Mouse (Mus musculus) MEL (cell line): Measurements from ENCODE around the gene Fancc.

ENCODE experiments used
- CTCF ChIP-seq, 3 experiments: IDR thresholded peaks in 2 of 3; conservative IDR thresholded peaks in 1 of 3; 2 replicates each; pipeline ENCODE4 v1.5.1; 2011 to 2012; ENCODE audit warnings: low read length in 3 of 3, low read depth in 2 of 3, mild to moderate bottlenecking in 2 of 3, improper control_type of control experiment in 1 of 3, inconsistent platforms in 1 of 3, mixed read lengths in 1 of 3, moderate library complexity in 1 of 3; ENCODE audit not compliant: control insufficient read depth in 1 of 3, insufficient read depth in 1 of 3, poor library complexity in 1 of 3, severe bottlenecking in 1 of 3
- KAT2A ChIP-seq: conservative IDR thresholded peaks from 2 replicates; pipeline ENCODE4 v1.6.1; 2012; ENCODE audit warnings: low read depth, low read length, improper control_type of control experiment, inconsistent platforms
- MAX ChIP-seq: IDR thresholded peaks from 2 replicates; pipeline ENCODE4 v1.6.1; 2011; ENCODE audit warnings: low read length, improper control_type of control experiment
- MYB ChIP-seq: IDR thresholded peaks from 2 replicates; pipeline ENCODE4 v1.6.1; 2011; ENCODE audit warnings: mild to moderate bottlenecking, low read depth, low read length, improper control_type of control experiment
- NELFE ChIP-seq: IDR thresholded peaks from 2 replicates; pipeline ENCODE4 v1.6.1; 2011; ENCODE audit warnings: low read depth, low read length, improper control_type of control experiment
- POLR2A ChIP-seq, 2 experiments: IDR thresholded peaks; 2 replicates each; pipeline ENCODE4 v1.6.1; 2011 to 2012; ENCODE audit warnings: low read length in 2 of 2, mild to moderate bottlenecking in 2 of 2, control low read depth in 1 of 2, improper control_type of control experiment in 1 of 2, low read depth in 1 of 2, moderate library complexity in 1 of 2; ENCODE audit not compliant: control insufficient read depth in 1 of 2, insufficient read depth in 1 of 2, poor library complexity in 1 of 2
- POLR2AphosphoS2 ChIP-seq: IDR thresholded peaks from 2 replicates; pipeline ENCODE4 v1.6.1; 2011; ENCODE audit warnings: low read length, improper control_type of control experiment
- RCOR1 ChIP-seq: IDR thresholded peaks from 2 replicates; pipeline ENCODE4 v1.6.1; 2012; ENCODE audit warnings: low read depth, mild to moderate bottlenecking, inconsistent platforms, low read length, improper control_type of control experiment
- SMC3 ChIP-seq: IDR thresholded peaks from 2 replicates; pipeline ENCODE4 v1.6.1; 2011; ENCODE audit warnings: low read depth, low read length, improper control_type of control experiment
- UBTF ChIP-seq: IDR thresholded peaks from 2 replicates; pipeline ENCODE4 v1.6.1; 2012; ENCODE audit warnings: low read depth, mild to moderate bottlenecking, inconsistent platforms, low read length, improper control_type of control experiment, moderate library complexity, borderline replicate concordance; ENCODE audit not compliant: insufficient read depth
- USF1 ChIP-seq: IDR thresholded peaks from 2 replicates; pipeline ENCODE4 v1.6.1; 2014; ENCODE audit warnings: low read depth, mild to moderate bottlenecking, inconsistent platforms, low read length, improper control_type of control experiment, moderate library complexity
- USF2 ChIP-seq, 2 experiments: IDR thresholded peaks; 2 replicates each; pipeline ENCODE4 v1.6.1; 2011 to 2012; ENCODE audit warnings: improper control_type of control experiment in 2 of 2, low read length in 2 of 2, borderline replicate concordance in 1 of 2, inconsistent platforms in 1 of 2, low read depth in 1 of 2, mild to moderate bottlenecking in 1 of 2; ENCODE audit not compliant: insufficient read depth in 1 of 2
- ZC3H11A ChIP-seq: IDR thresholded peaks from 2 replicates; pipeline ENCODE4 v1.6.1; 2012; ENCODE audit warnings: low read depth, mild to moderate bottlenecking, inconsistent platforms, low read length, improper control_type of control experiment
- ZMIZ1 ChIP-seq: IDR thresholded peaks from 2 replicates; pipeline ENCODE4 v1.6.1; 2012; ENCODE audit warnings: low read depth, mild to moderate bottlenecking, inconsistent platforms, low read length, improper control_type of control experiment, moderate library complexity

DNA sequence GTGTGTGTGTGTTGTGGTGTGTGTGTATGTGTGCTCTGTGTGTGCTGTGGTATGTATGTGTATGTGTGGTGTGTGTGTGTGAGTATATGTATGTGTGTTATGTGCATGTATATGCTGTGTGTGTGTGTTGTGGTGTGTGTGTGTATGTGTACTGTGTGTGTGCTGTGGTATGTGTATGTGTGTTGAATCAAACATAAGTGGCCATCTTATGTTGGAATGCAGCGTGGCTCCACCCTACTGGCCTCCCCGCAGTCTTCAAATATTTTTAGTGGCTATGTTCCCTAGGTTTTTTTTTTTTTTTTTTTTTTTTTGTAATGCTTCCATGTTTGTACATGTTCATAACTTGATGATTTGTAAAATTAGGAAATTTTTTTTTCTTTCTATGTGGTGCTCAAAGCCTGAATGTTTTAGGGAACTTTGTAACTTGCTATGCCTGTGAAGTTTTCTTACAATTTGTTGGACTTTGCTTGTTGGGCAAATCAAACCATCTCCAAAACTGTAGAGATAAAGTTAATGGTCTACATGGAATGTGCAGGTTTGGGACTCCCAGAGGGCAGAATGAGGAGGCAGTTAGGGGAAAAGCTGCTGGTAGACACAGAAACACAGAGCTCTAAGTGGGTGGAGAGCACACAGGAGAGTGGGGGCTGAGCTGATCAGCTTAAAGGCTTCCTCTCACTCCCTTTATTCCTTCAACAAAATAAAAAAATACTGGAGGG is 244.6 kb downstream of the Fancc start:
- no peak for TF ChIP-seq MAX
- no peak for TF ChIP-seq CTCF (IDR thresholded peaks at IDR 0.05 in 2 of 3, conservative IDR thresholded peaks at IDR 0.05 in 1 of 3; ENCODE audit: control insufficient read depth in 1 of 3, insufficient read depth in 1 of 3, low read depth in 2 of 3, low read length in 3 of 3, poor library complexity in 1 of 3, severe bottlenecking in 1 of 3)
- TF ChIP-seq RCOR1: no peak
- TF ChIP-seq SMC3: no peak
- no peak for TF ChIP-seq ZMIZ1
- no peak for TF ChIP-seq USF1
- no peak for TF ChIP-seq POLR2AphosphoS2
- TF ChIP-seq UBTF: no peak
- no peak for TF ChIP-seq NELFE
- TF ChIP-seq USF2 (IDR thresholded peaks at IDR 0.05; ENCODE audit: borderline replicate concordance in 1 of 2, insufficient read depth in 1 of 2, low read depth in 1 of 2, low read length in 2 of 2): no peak
- no peak for TF ChIP-seq ZC3H11A
- no peak for TF ChIP-seq POLR2A (IDR thresholded peaks at IDR 0.05; ENCODE audit: control insufficient read depth in 1 of 2, insufficient read depth in 1 of 2, low read depth in 1 of 2, low read length in 2 of 2, poor library complexity in 1 of 2)
- no peak for TF ChIP-seq MYB
- no peak for TF ChIP-seq KAT2A
